Mouse (Mus musculus) ES-E14 (cell line): ENCODE results near the gene Tfrc. TPM values are rescaled to one million over a fixed set of nuclear protein-coding genes. Genes with fewer than 3 reads are reported as not detected.

Source experiments
- DNase-seq: peaks from one replicate; pipeline ENCODE4 v3.0.0-alpha.2; 2013; ENCODE audit warnings: low read depth, low spot score
- H3K27ac ChIP-seq: 2 replicates; pipeline ENCODE4 v1.5.1; 2012; ENCODE audit warnings: low read depth, mild to moderate bottlenecking, low read length, moderate library complexity, mixed read lengths; ENCODE audit not compliant: poor library complexity, insufficient read depth, severe bottlenecking
- H3K36me3 ChIP-seq: 2 replicates; pipeline ENCODE4 v1.6.1; 2012; ENCODE audit warnings: mild to moderate bottlenecking, low read length, moderate library complexity, mixed read lengths; ENCODE audit not compliant: control insufficient read depth, poor library complexity, insufficient read depth, severe bottlenecking
- H3K4me1 ChIP-seq, 2 experiments: fragments of 150-350 bp in 1 of 2; sonication (generic) in 1 of 2; 2 replicates each; pipeline ENCODE4 v1.6.1; 2012; ENCODE audit warnings: low read length in 2 of 2, mild to moderate bottlenecking in 1 of 2, mixed read lengths in 1 of 2; ENCODE audit not compliant: control insufficient read depth in 2 of 2, insufficient read depth in 2 of 2, poor library complexity in 1 of 2
- H3K4me3 ChIP-seq, 2 experiments: fragments of 150-350 bp in 1 of 2; sonication (generic) in 1 of 2; 2 replicates each; pipeline ENCODE4 v1.5.1; 2012; ENCODE audit warnings: low read length in 2 of 2, low read depth in 1 of 2, mild to moderate bottlenecking in 1 of 2, mixed read lengths in 1 of 2; ENCODE audit not compliant: insufficient read depth in 1 of 2, poor library complexity in 1 of 2, severe bottlenecking in 1 of 2
- H3K9ac ChIP-seq: 2 replicates; pipeline ENCODE4 v1.6.1; 2012; ENCODE audit warnings: low read depth, mild to moderate bottlenecking, low read length, mixed read lengths; ENCODE audit not compliant: poor library complexity, insufficient read depth, severe bottlenecking
- H3K9me3 ChIP-seq: fragments of 150-350 bp; sonication (generic); 2 replicates; pipeline ENCODE4 v1.6.1; 2012; ENCODE audit warnings: low read depth, mild to moderate bottlenecking, low read length; ENCODE audit not compliant: control insufficient read depth, insufficient read depth
- CHD2 ChIP-seq: IDR thresholded peaks from 2 replicates; pipeline ENCODE4 v1.6.1; 2014; ENCODE audit warnings: mild to moderate bottlenecking, low read depth, low read length, inconsistent platforms
- HCFC1 ChIP-seq: IDR thresholded peaks from 2 replicates; pipeline ENCODE4 v1.6.1; 2012; ENCODE audit warnings: low read length, inconsistent platforms, borderline replicate concordance; ENCODE audit not compliant: insufficient read depth
- MAFK ChIP-seq: IDR thresholded peaks from 2 replicates; pipeline ENCODE4 v1.6.1; 2014; ENCODE audit warnings: mild to moderate bottlenecking, low read depth, low read length, inconsistent platforms; ENCODE audit not compliant: insufficient read depth
- ZC3H11A ChIP-seq: IDR thresholded peaks from 2 replicates; pipeline ENCODE4 v1.6.1; 2012; ENCODE audit warnings: low read depth, mild to moderate bottlenecking, inconsistent platforms, low read length, borderline replicate concordance
- ZNF384 ChIP-seq: IDR thresholded peaks from 2 replicates; pipeline ENCODE4 v1.6.1; 2012; ENCODE audit warnings: low read depth, low read length, inconsistent platforms
- in situ Hi-C, 2 experiments: fragments of 600-800 bp; cut with MboI; formaldehyde crosslinking; loops; one replicate each; pipeline ENCODE4 v1.15.1; 2025; ENCODE audit warnings: low sequenced_read_pairs in 2 of 2, inconsistent platforms in 1 of 2; ENCODE audit not compliant: unreplicated experiment in 2 of 2
- total RNA-seq: library from RNA; depleted of rRNA; stranded (reverse); fragments of 300-350 nt; gene quantifications from 2 replicates; pipeline ENCODE4 v1.2.3, GENCODE M21; 2012

The Tfrc gene
- total RNA-seq, 1 experiment: 334 TPM

DNA sequence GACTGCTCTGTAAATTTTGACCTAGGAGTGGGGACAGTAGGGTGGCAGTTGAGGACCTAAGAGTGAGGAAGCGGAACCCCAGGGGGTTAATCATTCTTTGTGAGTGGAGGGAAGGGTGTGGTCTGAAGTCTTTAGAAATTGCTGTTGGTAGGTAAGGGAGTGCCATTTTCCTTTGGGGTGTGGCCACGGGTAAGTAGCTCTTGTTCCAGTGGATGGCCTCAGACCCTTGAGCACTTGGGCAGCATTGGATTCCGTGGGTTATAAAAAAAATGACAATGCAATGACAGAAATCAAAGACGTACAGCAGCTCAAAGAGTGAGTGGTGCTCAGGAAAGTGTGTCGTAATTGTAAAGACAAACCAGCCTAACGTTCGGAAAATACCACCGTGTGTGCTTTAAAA, 47.6 kb downstream of the Tfrc start:
- no peak overlapping the region; the same call in 1 of the 2 replicates for H3K27ac ChIP-seq
- H3K36me3 ChIP-seq: peaks cover 3% of the 10 kb centered on the region; the same call in 1 of the 2 replicates
- no peaks in the 10 kb centered on the region for H3K9me3 ChIP-seq
- TF ChIP-seq ZC3H11A (no peak), ZNF384 (0 out of 2 replicates have a peak, but pooled peaks have one; percentile 12)
- H3K4me3 ChIP-seq: 0 out of 4 replicates have a peak overlapping the region, but pooled peaks of 1 of the 2 experiments have one; percentile 11
- DNase-seq: no peak
- in situ Hi-C loops: no loop called here
- H3K4me1 ChIP-seq: peaks cover 14 to 44% of the 10 kb centered on the region in 2 experiments
- H3K9ac ChIP-seq: no peak overlapping the region

DNA sequence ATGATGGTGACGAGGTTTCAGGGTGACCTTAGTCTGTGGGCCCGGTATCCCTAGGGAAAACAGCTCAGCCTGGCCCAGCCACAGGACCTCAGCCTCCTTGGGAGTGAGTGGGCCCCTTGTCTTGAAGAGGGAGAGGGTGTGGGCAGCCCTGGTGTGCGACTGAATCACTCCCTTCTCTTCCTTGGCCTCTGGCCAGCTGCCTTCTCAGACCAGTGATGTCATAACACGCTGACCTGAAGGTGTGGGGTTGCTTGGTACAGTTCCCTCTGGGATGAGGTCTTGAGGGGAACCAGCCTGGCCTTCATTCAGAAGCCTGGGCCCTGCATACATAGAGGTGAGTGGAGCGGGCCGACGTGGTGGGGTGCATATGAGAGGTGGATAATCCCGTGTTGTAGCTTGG, 48.1 kb downstream of the Tfrc start:
- TF ChIP-seq ZNF384: no peak
- no peak for TF ChIP-seq CHD2
- TF ChIP-seq ZC3H11A: no peak
- TF ChIP-seq MAFK: no peak
- no peak for TF ChIP-seq HCFC1
- H3K27ac ChIP-seq: no peak overlapping the region; the same call in 1 of the 2 replicates
- H3K9me3 ChIP-seq: no peaks in the 10 kb centered on the region
- peaks cover 14 to 41% of the 10 kb centered on the region in 2 experiments for H3K4me1 ChIP-seq
- peak overlapping the region; percentile 37; the same call in 1 of the 2 replicates for H3K9ac ChIP-seq
- peak overlapping the region in 1 of 2 experiments; percentile 11; a peak in 1 of 4 replicates for H3K4me3 ChIP-seq
- in situ Hi-C loops: no loop called here
- no peak for DNase-seq
- H3K36me3 ChIP-seq: no peaks in the 10 kb centered on the region; the same call in 1 of the 2 replicates

DNA sequence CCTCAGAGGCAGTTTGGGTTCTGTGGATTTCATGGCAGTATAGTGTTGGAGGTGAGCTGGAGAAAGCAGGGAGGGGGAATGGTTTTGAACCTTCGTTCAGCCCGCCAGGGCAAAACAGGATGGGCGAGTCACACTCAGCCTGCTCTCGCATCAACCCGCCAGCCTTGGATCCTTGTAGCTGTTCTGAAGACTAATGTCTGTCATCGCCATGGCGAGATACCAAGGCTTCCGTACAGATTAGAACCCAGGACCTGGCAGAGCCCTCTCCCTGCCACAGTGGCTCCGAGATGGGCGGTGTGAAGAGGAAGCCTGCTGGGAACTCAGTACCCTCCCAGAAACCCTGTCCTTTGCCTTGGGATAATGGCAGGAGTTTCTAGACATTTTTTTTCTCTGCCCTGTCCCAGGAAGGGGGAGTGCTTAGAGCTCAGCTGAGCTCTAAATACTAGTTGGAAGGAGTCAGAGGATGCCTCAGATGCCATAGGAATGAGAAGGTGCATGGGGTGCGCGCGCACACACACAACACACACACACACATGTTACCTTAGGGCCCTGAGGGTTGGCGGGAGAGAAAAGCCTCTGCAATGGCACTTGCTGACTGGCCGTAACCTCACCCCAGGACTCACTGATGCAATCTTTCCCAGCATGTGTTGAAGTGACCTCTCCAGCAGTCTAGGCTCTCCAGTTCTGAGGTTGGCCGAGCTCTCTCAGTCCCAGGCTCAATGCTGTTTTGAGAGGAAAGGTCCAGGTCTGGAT, 49.0 kb downstream of the Tfrc start:
- Histone ChIP-seq H3K27ac (no peak overlapping the region), H3K36me3 (no peaks in the 10 kb centered on the region; the same call in 1 of the 2 replicates), H3K9me3 (no peaks in the 10 kb centered on the region), H3K4me3 (peak overlapping the region; percentile 5 to 64; a peak in 1 of 4 replicates), H3K9ac (no peak overlapping the region; the same call in 1 of the 2 replicates), H3K4me1 (peaks cover 14 to 46% of the 10 kb centered on the region in 2 experiments)
- no peak for DNase-seq
- no peak for TF ChIP-seq MAFK
- TF ChIP-seq ZC3H11A: no peak
- no peak for TF ChIP-seq HCFC1
- no peak for TF ChIP-seq CHD2
- TF ChIP-seq ZNF384: no peak
- in situ Hi-C loops: no loop called here

DNA sequence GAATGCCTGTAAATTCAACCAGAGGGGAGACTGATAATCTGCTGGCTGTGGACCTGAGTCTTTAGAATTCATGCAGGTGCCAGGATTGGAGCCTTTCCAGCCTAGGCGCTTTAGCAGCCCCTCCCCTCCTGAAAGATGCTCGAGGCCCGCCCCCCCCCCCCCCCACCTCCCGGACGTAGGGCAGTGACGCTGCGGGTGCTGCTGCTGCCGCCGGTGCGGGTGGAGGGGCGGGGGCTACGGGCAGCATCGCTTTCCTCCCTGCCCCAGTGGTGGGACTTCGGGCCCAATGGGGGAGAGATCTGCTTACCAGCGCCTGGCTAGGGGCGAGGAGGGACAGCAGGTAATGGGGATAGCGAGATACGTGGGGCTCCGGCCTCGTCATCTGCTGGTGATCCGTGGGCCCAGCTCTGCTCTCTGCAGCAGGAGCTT, 50.0 kb downstream of the Tfrc start:
- peaks cover 13 to 51% of the 10 kb centered on the region in 2 experiments for H3K4me1 ChIP-seq
- no peak for DNase-seq
- H3K9me3 ChIP-seq: no peaks in the 10 kb centered on the region
- H3K4me3 ChIP-seq: peak overlapping the region; percentile 36 to 64
- peaks cover 4% of the 10 kb centered on the region; the same call in 1 of the 2 replicates for H3K36me3 ChIP-seq
- in situ Hi-C loops: no loop called here
- peak overlapping the region; percentile 57 for H3K9ac ChIP-seq
- no peak overlapping the region for H3K27ac ChIP-seq
- TF ChIP-seq CHD2 (no peak), MAFK (no peak), ZC3H11A (no peak), ZNF384 (no peak), HCFC1 (no peak)
